Mouse (Mus musculus) CH12.LX (cell line): Measurements from ENCODE around the gene RPS10-NUDT3. TPM values are rescaled to one million over a fixed set of nuclear protein-coding genes. Genes with fewer than 3 reads are reported as not detected.

ENCODE experiments used
- DNase-seq: peaks from one replicate; pipeline ENCODE4 v3.0.0-alpha.2; 2013; ENCODE audit errors: extremely low read depth
- H3K27ac ChIP-seq: 2 replicates; pipeline ENCODE4 v1.5.1; 2012; ENCODE audit warnings: low read depth, mild to moderate bottlenecking, control low read depth, moderate library complexity; ENCODE audit not compliant: insufficient read depth
- H3K27me3 ChIP-seq: replicated peaks from 2 replicates; pipeline ENCODE3; 2012; ENCODE audit warnings: inconsistent platforms
- H3K36me3 ChIP-seq, 2 experiments: replicated peaks in 1 of 2; 2 replicates each; pipeline versions ENCODE3 to v1.6.1; 2012; ENCODE audit warnings: inconsistent platforms in 1 of 2, low read length in 1 of 2, mild to moderate bottlenecking in 1 of 2, mixed read lengths in 1 of 2, moderate library complexity in 1 of 2; ENCODE audit not compliant: control insufficient read depth in 1 of 2, insufficient read depth in 1 of 2
- H3K4me1 ChIP-seq, 2 experiments: 2 replicates each; pipeline ENCODE4 v1.6.1; 2012; ENCODE audit warnings: inconsistent platforms in 1 of 2, moderate library complexity in 1 of 2; ENCODE audit not compliant: insufficient read depth in 2 of 2, control insufficient read depth in 1 of 2
- H3K4me2 ChIP-seq: 2 replicates; pipeline ENCODE4 v1.6.1; 2012; ENCODE audit warnings: low read depth, mild to moderate bottlenecking, control low read depth; ENCODE audit not compliant: poor library complexity, insufficient read depth, severe bottlenecking
- H3K4me3 ChIP-seq, 3 experiments: fragments of 150-350 bp in 1 of 3; sonication (generic) in 1 of 3; replicated peaks in 1 of 3; 2 replicates each; pipeline versions ENCODE3 to v1.5.1; 2011 to 2012; ENCODE audit warnings: low read depth in 2 of 3, low read length in 2 of 3, mild to moderate bottlenecking in 2 of 3, moderate library complexity in 2 of 3, control low read depth in 1 of 3, improper control_type of control experiment in 1 of 3, inconsistent platforms in 1 of 3, mixed read lengths in 1 of 3; ENCODE audit not compliant: poor library complexity in 1 of 3
- H3K79me2 ChIP-seq: replicated peaks from 2 replicates; pipeline ENCODE4 v1.6.1; 2012; ENCODE audit warnings: mild to moderate bottlenecking, moderate library complexity; ENCODE audit not compliant: control insufficient read depth, poor library complexity, insufficient read depth, severe bottlenecking; ENCODE audit errors: extremely low read depth
- H3K9ac ChIP-seq: 2 replicates; pipeline ENCODE4 v1.6.1; 2012; ENCODE audit warnings: low read depth, mild to moderate bottlenecking, control low read depth, moderate library complexity; ENCODE audit not compliant: insufficient read depth
- H3K9me3 ChIP-seq: replicated peaks from 2 replicates; pipeline ENCODE3; 2012; ENCODE audit warnings: low read length, inconsistent platforms, mixed read lengths
- BHLHE40 ChIP-seq: IDR thresholded peaks from 2 replicates; pipeline ENCODE4 v1.6.1; 2011; ENCODE audit warnings: mild to moderate bottlenecking, low read depth, low read length, improper control_type of control experiment
- CHD1 ChIP-seq: IDR thresholded peaks from 2 replicates; pipeline ENCODE4 v1.6.1; 2012; ENCODE audit warnings: low read depth, low read length, improper control_type of control experiment, inconsistent platforms
- CHD2 ChIP-seq: IDR thresholded peaks from 2 replicates; pipeline ENCODE4 v1.6.1; 2011; ENCODE audit warnings: low read length, improper control_type of control experiment
- CTCF ChIP-seq, 2 experiments: IDR thresholded peaks in 1 of 2; conservative IDR thresholded peaks in 1 of 2; 2 replicates each; pipeline ENCODE4 v1.5.1; 2011 to 2012; ENCODE audit warnings: low read depth in 2 of 2, low read length in 2 of 2, improper control_type of control experiment in 1 of 2, inconsistent platforms in 1 of 2, mild to moderate bottlenecking in 1 of 2, moderate library complexity in 1 of 2
- E2F4 ChIP-seq: IDR thresholded peaks from 2 replicates; pipeline ENCODE4 v1.6.1; 2011; ENCODE audit warnings: low read depth, low read length, improper control_type of control experiment; ENCODE audit not compliant: insufficient replicate concordance
- ELF1 ChIP-seq: IDR thresholded peaks from 2 replicates; pipeline ENCODE4 v1.6.1; 2014; ENCODE audit warnings: low read depth, mild to moderate bottlenecking, inconsistent platforms, low read length, improper control_type of control experiment
- EP300 ChIP-seq: IDR thresholded peaks from 2 replicates; pipeline ENCODE4 v1.6.1; 2011; ENCODE audit warnings: low read length, improper control_type of control experiment
- ETS1 ChIP-seq: conservative IDR thresholded peaks from 2 replicates; pipeline ENCODE4 v1.6.1; 2012; ENCODE audit warnings: low read depth, mild to moderate bottlenecking, inconsistent platforms, low read length, improper control_type of control experiment, moderate library complexity
- GABPA ChIP-seq: IDR thresholded peaks from 2 replicates; pipeline ENCODE4 v1.6.1; 2012; ENCODE audit warnings: low read depth, low read length, improper control_type of control experiment, inconsistent platforms; ENCODE audit not compliant: insufficient replicate concordance
- HCFC1 ChIP-seq: IDR thresholded peaks from 2 replicates; pipeline ENCODE4 v1.6.1; 2012; ENCODE audit warnings: low read depth, mild to moderate bottlenecking, inconsistent platforms, low read length, improper control_type of control experiment
- IRF4 ChIP-seq: IDR thresholded peaks from 2 replicates; pipeline ENCODE4 v1.6.1; 2014; ENCODE audit warnings: low read depth, mild to moderate bottlenecking, inconsistent platforms, low read length, improper control_type of control experiment
- JUN ChIP-seq: IDR thresholded peaks from 2 replicates; pipeline ENCODE4 v1.6.1; 2011; ENCODE audit warnings: low read depth, mild to moderate bottlenecking, low read length, improper control_type of control experiment, moderate library complexity; ENCODE audit not compliant: insufficient read depth
- JUND ChIP-seq: conservative IDR thresholded peaks from 2 replicates; pipeline ENCODE4 v1.6.1; 2011; ENCODE audit warnings: low read depth, low read length, improper control_type of control experiment
- KAT2A ChIP-seq: IDR thresholded peaks from 2 replicates; pipeline ENCODE4 v1.6.1; 2012; ENCODE audit warnings: low read length, improper control_type of control experiment, inconsistent platforms; ENCODE audit not compliant: insufficient replicate concordance
- MAFK ChIP-seq: IDR thresholded peaks from 2 replicates; pipeline ENCODE4 v1.6.1; 2011; ENCODE audit warnings: low read length, improper control_type of control experiment; ENCODE audit not compliant: insufficient replicate concordance
- MAX ChIP-seq: IDR thresholded peaks from 2 replicates; pipeline ENCODE4 v1.6.1; 2011; ENCODE audit warnings: low read length, improper control_type of control experiment
- MAZ ChIP-seq: IDR thresholded peaks from 2 replicates; pipeline ENCODE4 v1.6.1; 2012; ENCODE audit warnings: low read depth, mild to moderate bottlenecking, inconsistent platforms, low read length, improper control_type of control experiment, moderate library complexity
- MEF2A ChIP-seq: IDR thresholded peaks from 2 replicates; pipeline ENCODE4 v1.6.1; 2014; ENCODE audit warnings: low read depth, mild to moderate bottlenecking, inconsistent platforms, low read length, improper control_type of control experiment, borderline replicate concordance
- MXI1 ChIP-seq: IDR thresholded peaks from 2 replicates; pipeline ENCODE4 v1.6.1; 2011; ENCODE audit warnings: mild to moderate bottlenecking, low read depth, low read length, improper control_type of control experiment
- MYC ChIP-seq: IDR thresholded peaks from 2 replicates; pipeline ENCODE4 v1.6.1; 2011; ENCODE audit warnings: low read depth, mild to moderate bottlenecking, improper control_type of control experiment, low read length
- NELFE ChIP-seq: IDR thresholded peaks from 2 replicates; pipeline ENCODE4 v1.6.1; 2011; ENCODE audit warnings: low read depth, low read length, improper control_type of control experiment
- NRF1 ChIP-seq: IDR thresholded peaks from 2 replicates; pipeline ENCODE4 v1.6.1; 2014; ENCODE audit warnings: low read depth, mild to moderate bottlenecking, inconsistent platforms, low read length, improper control_type of control experiment, moderate library complexity
- PAX5 ChIP-seq: IDR thresholded peaks from 2 replicates; pipeline ENCODE4 v1.6.1; 2012; ENCODE audit warnings: low read length, inconsistent platforms, mixed read lengths
- POLR2A ChIP-seq: IDR thresholded peaks from 2 replicates; pipeline ENCODE4 v1.6.1; 2011; ENCODE audit warnings: low read depth, mild to moderate bottlenecking, improper control_type of control experiment, low read length
- POLR2AphosphoS2 ChIP-seq: IDR thresholded peaks from 2 replicates; pipeline ENCODE4 v1.6.1; 2011; ENCODE audit warnings: low read depth, low read length, improper control_type of control experiment
- RAD21 ChIP-seq: IDR thresholded peaks from 2 replicates; pipeline ENCODE4 v1.6.1; 2011; ENCODE audit warnings: low read depth, mild to moderate bottlenecking, low read length, improper control_type of control experiment, moderate library complexity
- RCOR1 ChIP-seq: conservative IDR thresholded peaks from 2 replicates; pipeline ENCODE4 v1.6.1; 2012; ENCODE audit warnings: low read depth, mild to moderate bottlenecking, inconsistent platforms, low read length, improper control_type of control experiment
- SIN3A ChIP-seq: IDR thresholded peaks from 2 replicates; pipeline ENCODE4 v1.6.1; 2012; ENCODE audit warnings: low read length, improper control_type of control experiment, inconsistent platforms
- SMC3 ChIP-seq: IDR thresholded peaks from 2 replicates; pipeline ENCODE4 v1.6.1; 2011; ENCODE audit warnings: low read depth, low read length, improper control_type of control experiment
- TBP ChIP-seq: conservative IDR thresholded peaks from 2 replicates; pipeline ENCODE4 v1.6.1; 2011; ENCODE audit warnings: low read depth, low read length, improper control_type of control experiment
- TCF12 ChIP-seq: IDR thresholded peaks from 2 replicates; pipeline ENCODE4 v1.6.1; 2014; ENCODE audit warnings: low read depth, mild to moderate bottlenecking, inconsistent platforms, low read length, improper control_type of control experiment
- UBTF ChIP-seq: IDR thresholded peaks from 2 replicates; pipeline ENCODE4 v1.6.1; 2012; ENCODE audit warnings: low read depth, mild to moderate bottlenecking, inconsistent platforms, low read length, improper control_type of control experiment, moderate library complexity
- USF1 ChIP-seq: IDR thresholded peaks from 2 replicates; pipeline ENCODE4 v1.6.1; 2014; ENCODE audit warnings: low read depth, mild to moderate bottlenecking, inconsistent platforms, low read length, improper control_type of control experiment
- USF2 ChIP-seq: conservative IDR thresholded peaks from 2 replicates; pipeline ENCODE4 v1.6.1; 2011; ENCODE audit warnings: low read depth, low read length, improper control_type of control experiment
- ZC3H11A ChIP-seq: IDR thresholded peaks from 2 replicates; pipeline ENCODE4 v1.6.1; 2012; ENCODE audit warnings: low read depth, mild to moderate bottlenecking, inconsistent platforms, low read length, improper control_type of control experiment
- ZKSCAN1 ChIP-seq: IDR thresholded peaks from 2 replicates; pipeline ENCODE4 v1.6.1; 2012; ENCODE audit warnings: low read depth, inconsistent platforms, low read length, improper control_type of control experiment, borderline replicate concordance
- ZMIZ1 ChIP-seq: IDR thresholded peaks from 2 replicates; pipeline ENCODE4 v1.6.1; 2012; ENCODE audit warnings: low read depth, mild to moderate bottlenecking, inconsistent platforms, low read length, improper control_type of control experiment
- ZNF384 ChIP-seq: IDR thresholded peaks from 2 replicates; pipeline ENCODE4 v1.6.1; 2012; ENCODE audit warnings: low read depth, low read length, improper control_type of control experiment, inconsistent platforms
- dilution Hi-C: fragments of 300-500 bp; cut with MboI; formaldehyde crosslinking; loops from 2 replicates; pipeline ENCODE4 v1.14.3; 2020; ENCODE audit warnings: low sequenced_read_pairs; ENCODE audit not compliant: extremely low pct_unique_long_range_greater_than_20kb, extremely low pct_ligation_motif_present
- in situ Hi-C: fragments of 300-500 bp; cut with MboI; formaldehyde crosslinking; loops from 3 replicates; pipeline ENCODE4 v1.14.3; 2019; ENCODE audit warnings: low sequenced_read_pairs, low pct_ligation_motif_present, low pct_unique_long_range_greater_than_20kb, mixed read lengths
- polyA plus RNA-seq: library from polyadenylated mRNA; unstranded; fragments of >175 nt; gene quantifications from 2 replicates; pipeline ENCODE4 v1.2.1, GENCODE M21; 2012; ENCODE audit warnings: low read depth; ENCODE audit not compliant: insufficient read length
- total RNA-seq, 2 experiments: library from RNA; depleted of rRNA; stranded (reverse); fragments of 300-350 nt in 1 of 2; fragments of >200 nt in 1 of 2; gene quantifications; 2 replicates each; pipeline ENCODE4 v1.2.3; 2012 to 2014

Gene RPS10-NUDT3
- total and polyA plus RNA-seq, 3 experiments, result 30.3 TPM; not detected in 2

- H3K4me3 ChIP-seq, result peak within 1 kb of the TSS; percentile 63 to 92 (median 87)
- peaks cover 5 to 30% of the 10 kb centered on the region in 2 experiments; a peak in 3 of 4 replicates for H3K4me1 ChIP-seq
- peaks cover 36% of the 10 kb centered on the region for H3K79me2 ChIP-seq
- dilution Hi-C loops, result no loop called here
- peak within 1 kb of the TSS; percentile 45 for H3K27ac ChIP-seq
- no peak for TF ChIP-seq ZMIZ1
- peak; percentile 96 for TF ChIP-seq NRF1
- peak; percentile 85 for TF ChIP-seq ELF1
- 0 out of 2 replicates have a peak, but pooled peaks have one; percentile 67 for TF ChIP-seq UBTF
- no peak for TF ChIP-seq USF1
- TF ChIP-seq MAZ, result peak; percentile 60; the same call in 1 of the 2 replicates
- no peak for TF ChIP-seq JUND
- TF ChIP-seq MEF2A, result no peak
- TF ChIP-seq BHLHE40, result peak; percentile 30; the same call in 1 of the 2 replicates
- no peak for TF ChIP-seq RAD21
- no peak for TF ChIP-seq PAX5
- TF ChIP-seq USF2, result no peak
- no peak for TF ChIP-seq ZKSCAN1
- TF ChIP-seq ETS1, result no peak
- no peak for TF ChIP-seq POLR2AphosphoS2
- no peak for TF ChIP-seq GABPA
- no peak for TF ChIP-seq TBP
- TF ChIP-seq CHD2, result no peak
- TF ChIP-seq KAT2A, result no peak
- TF ChIP-seq CHD1, result no peak
- no peak for TF ChIP-seq MAFK
- peak; percentile 61; the same call in 1 of the 2 replicates for TF ChIP-seq NELFE
- peak; percentile 80 for TF ChIP-seq TCF12
- TF ChIP-seq IRF4, result no peak
- TF ChIP-seq RCOR1, result no peak
- TF ChIP-seq EP300, result no peak
- no peak for TF ChIP-seq E2F4
- TF ChIP-seq ZNF384, result no peak
- peak; percentile 90 for TF ChIP-seq MXI1
- TF ChIP-seq HCFC1, result no peak
- peak; percentile 65 for TF ChIP-seq SIN3A
- no peak for TF ChIP-seq SMC3
- TF ChIP-seq MAX, result peak; percentile 14; the same call in 1 of the 2 replicates
- no peak for TF ChIP-seq ZC3H11A
- no peak for TF ChIP-seq JUN
- no peak for TF ChIP-seq CTCF (conservative IDR thresholded peaks at IDR 0.05 in 1 of 2, IDR thresholded peaks at IDR 0.05 in 1 of 2; ENCODE audit: low read depth in 2 of 2, low read length in 2 of 2)
- TF ChIP-seq MYC, result no peak
- TF ChIP-seq POLR2A, result peak; percentile 71
- no peaks in the 10 kb centered on the region for H3K27me3 ChIP-seq
- DNase-seq, result peak; percentile 84
- in situ Hi-C loops, result no loop called here
- peak within 1 kb of the TSS; percentile 95 for H3K4me2 ChIP-seq
- H3K36me3 ChIP-seq, result peaks cover 0 to 19% of the 10 kb centered on the region in 2 experiments
- H3K9ac ChIP-seq, result peak within 1 kb of the TSS; percentile 89
- H3K9me3 ChIP-seq, result no peaks in the 10 kb centered on the region
Measured at GRCm38 (mm10) chr17:27623360-27624326, 11.4 kb downstream of the RPS10-NUDT3 start, which contains the start of gene Nudt3. Gene Nudt3, minus strand, starts transcription at chr17:27623495.
